Mouse (Mus musculus) central nervous system, embryonic 11.5 days (tissue): ENCODE results near the gene Calhm3. TPM values are rescaled to one million over a fixed set of nuclear protein-coding genes. Genes with fewer than 3 reads are reported as not detected.

Experiments used
- polyA plus RNA-seq: library from polyadenylated mRNA; depleted of rRNA; stranded (reverse); fragments of >200 nt; gene quantifications from 2 replicates; pipeline ENCODE4 v1.2.3, GENCODE M21; 2012; rRNA removed

Calhm3 gene
- polyA plus RNA-seq, result not detected in 2 replicates

DNA sequence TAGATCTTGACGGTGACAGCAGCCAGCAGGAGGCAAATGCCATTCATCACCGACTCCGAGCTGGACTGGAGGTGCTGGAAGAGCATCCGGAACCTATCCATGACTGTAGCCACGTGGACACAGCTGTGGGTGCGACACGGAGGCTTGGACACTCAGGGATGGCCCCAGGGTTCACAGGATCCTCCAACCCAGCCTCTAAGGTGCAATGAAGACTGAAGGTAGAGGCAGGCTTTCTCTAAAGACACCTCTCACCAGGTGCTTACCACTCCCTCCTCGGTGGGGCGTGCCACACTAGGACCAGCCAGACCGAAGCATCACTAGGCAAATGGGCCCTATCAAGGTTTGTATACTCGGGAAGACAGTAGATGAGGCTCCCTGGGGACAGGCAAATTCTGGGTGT is at the start of gene Calhm3:
Calhm3 (minus strand) TSS at position 101 of the 400 bp plus-strand sequence.

GRCm38 (mm10) chr19:47178431-47179271 is 21.1 kb upstream of the Calhm3 start, which contains the start of gene Neurl1a:
Neurl1a (plus strand) TSS chr19:47178820.

GRCm38 (mm10) chr19:47144154-47144553 is 13.4 kb downstream of the Calhm3 start, which contains the start of gene Calhm1:
Calhm1 (minus strand) TSS chr19:47144254.

DNA sequence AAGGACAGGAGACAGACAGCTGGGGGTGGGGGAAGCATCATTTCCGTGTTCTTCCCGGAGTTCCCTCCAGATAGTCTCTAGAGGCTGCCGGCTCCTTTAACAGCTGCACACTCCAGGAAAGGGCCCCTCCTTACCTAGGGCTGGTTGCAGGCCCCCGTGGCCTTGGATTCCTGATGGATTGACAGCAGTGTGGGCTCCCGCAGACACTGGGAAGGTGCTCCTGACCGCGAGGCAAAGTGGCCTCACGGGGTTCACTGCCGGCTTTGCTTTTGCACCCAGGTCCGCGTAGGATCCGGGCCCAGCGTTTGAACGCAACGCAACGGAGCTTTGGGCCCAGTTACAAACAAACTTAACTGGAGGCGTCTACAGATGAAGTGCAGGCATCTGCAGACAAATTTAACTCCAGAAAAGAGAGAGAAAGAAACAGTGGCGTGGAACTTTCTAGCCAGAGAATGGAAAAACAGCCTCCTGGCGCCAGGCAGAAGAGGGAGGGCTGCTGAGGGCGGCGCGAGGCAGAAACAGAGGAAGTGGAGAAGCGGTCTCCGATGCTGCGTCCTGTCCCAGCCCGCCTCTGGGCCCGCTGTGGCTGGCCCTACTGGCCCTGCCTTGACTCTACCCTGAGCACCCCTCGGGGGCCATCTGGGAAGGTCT is 19.7 kb downstream of the Calhm3 start, which contains the start of gene Calhm2:
Calhm2 (minus strand) TSS at position 524 of the 651 bp plus-strand sequence.

Other genes with a start within 250 kb of the Calhm3 start
- 142 and 200 TPM in 2 replicates for gene Ina, start 143.1 kb downstream of the Calhm3 start, polyA plus RNA-seq
- gene Nt5c2, start 142.6 kb downstream of the Calhm3 start, polyA plus RNA-seq, result 36.3 and 43.4 TPM in 2 replicates
- gene Pcgf6, start 106.9 kb downstream of the Calhm3 start, polyA plus RNA-seq, result 45.2 and 49.3 TPM in 2 replicates
- 7.4 and 11.7 TPM in 2 replicates for gene Taf5, start 90.0 kb downstream of the Calhm3 start, polyA plus RNA-seq
- gene Usmg5, start 67.1 kb downstream of the Calhm3 start, polyA plus RNA-seq, result 336 and 675 TPM in 2 replicates
- 23.1 and 32.7 TPM in 2 replicates for gene Pdcd11, start 67.0 kb downstream of the Calhm3 start, polyA plus RNA-seq
- gene Calhm2, start 19.5 kb downstream of the Calhm3 start, polyA plus RNA-seq, result 1.0 and 2.4 TPM in 2 replicates
- not detected in 2 replicates for gene Calhm1, start 13.5 kb downstream of the Calhm3 start, polyA plus RNA-seq
- gene Neurl1a, start 21.1 kb upstream of the Calhm3 start, polyA plus RNA-seq, result 3.3 and 6.5 TPM in 2 replicates